Mouse (Mus musculus) heart, postnatal 10 days (tissue): ENCODE measurements around the gene Cc2d1a. TPM values are rescaled to one million over a fixed set of nuclear protein-coding genes. Genes with fewer than 3 reads are reported as not detected.
A peak's percentile ranks its signal among the peaks of the same experiment; 100 is the strongest.

Source experiments
- DNase-seq, 2 experiments: peaks; one replicate each; pipeline ENCODE4 v3.0.0; 2021
- intact Hi-C: fragments of 180-260 bp; cut with DNase I; formaldehyde crosslinking; loops from one replicate; pipeline ENCODE4 v1.15.1; 2025
- total RNA-seq, 2 experiments: library from RNA; stranded (reverse); gene quantifications; 2 replicates each; pipeline ENCODE4 v1.2.3; 2021

Gene Cc2d1a
- total RNA-seq, 2 experiments from 2014 or later, result 13.3 to 14.1 TPM

GRCm38 (mm10) chr8:84179946-84180345, 32.2 kb upstream of the Cc2d1a start:
- intact Hi-C loops, result loop anchor here (2.0 kb wide), 1 partner anchor 139 kb away; no protein-coding TSS in a partner anchor
- DNase-seq, result no peak

DNA sequence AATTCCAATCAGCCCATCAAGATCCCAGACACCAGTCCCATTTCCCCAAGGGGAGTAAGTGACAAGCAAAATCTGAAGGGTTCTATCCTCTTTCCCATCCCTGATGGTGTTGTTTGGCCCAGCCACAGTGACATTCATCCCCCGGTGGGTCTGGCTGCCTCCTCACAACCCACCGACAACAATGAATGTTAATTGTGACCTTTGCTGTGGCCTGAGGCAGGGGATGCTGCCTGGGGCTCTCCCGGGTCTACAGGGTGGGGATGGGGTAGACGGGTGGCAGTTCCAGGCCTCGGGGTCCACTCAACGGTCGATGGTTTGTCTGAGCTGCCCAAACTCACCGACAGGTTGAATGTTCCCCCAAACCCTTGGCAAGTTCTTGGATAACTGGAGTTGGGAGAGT, 30.9 kb upstream of the Cc2d1a start:
- DNase-seq, result no peak
- intact Hi-C loops, result loop anchor here (2.0 kb wide), 1 partner anchor 138 kb away; no protein-coding TSS in a partner anchor

DNA sequence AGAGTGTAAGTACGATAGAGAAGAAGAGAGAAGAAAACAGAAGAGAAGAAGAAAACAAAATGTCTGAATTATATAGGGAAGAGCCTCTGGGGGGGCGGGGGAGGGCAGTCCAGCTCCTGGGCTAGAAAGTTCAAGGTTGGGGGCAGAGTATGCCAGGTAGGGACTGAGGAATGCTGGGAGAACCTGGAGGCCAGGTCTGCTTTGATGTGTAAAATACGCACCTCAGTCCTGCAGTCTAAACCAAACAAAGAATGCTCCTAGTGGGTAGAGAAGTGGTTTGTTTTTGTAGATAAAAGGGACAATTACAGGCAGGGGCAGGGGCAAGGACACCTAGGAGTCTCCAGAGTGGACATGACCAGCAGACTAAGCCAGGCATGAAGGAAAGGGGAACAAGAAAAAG, 29.7 kb upstream of the Cc2d1a start:
- no peak for DNase-seq
- intact Hi-C loops, result no loop called here

- intact Hi-C loops, result no loop called here
- DNase-seq, result no peak
These were observed 28.8 kb upstream of the Cc2d1a start for GRCm38 (mm10) chr8:84176560-84176959.

- DNase-seq, result no peak
- intact Hi-C loops, result no loop called here
These were observed 26.1 kb upstream of the Cc2d1a start for GRCm38 (mm10) chr8:84173861-84174260.

DNA sequence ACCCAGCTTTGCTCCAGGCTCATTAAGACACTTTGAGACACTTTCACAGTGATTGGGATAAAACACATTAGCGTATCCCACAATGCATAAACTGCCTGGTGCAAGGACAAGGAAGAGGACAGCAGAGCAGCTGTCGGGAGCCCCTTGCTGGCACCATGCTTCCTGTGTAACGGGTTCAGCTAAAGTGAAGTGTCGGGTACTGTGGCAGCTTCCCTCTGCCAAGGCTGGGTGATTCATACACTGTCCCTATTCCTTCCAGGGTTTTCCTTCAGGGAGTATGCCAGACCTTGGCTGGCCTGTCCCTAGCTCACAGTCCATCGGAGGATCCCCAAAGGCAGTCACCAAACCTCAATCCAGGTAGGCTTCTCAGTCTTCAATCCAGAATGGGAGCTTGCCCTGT, 22.4 kb upstream of the Cc2d1a start:
- no peak for DNase-seq
- intact Hi-C loops, result no loop called here

GRCm38 (mm10) chr8:84167696-84168095, 20.0 kb upstream of the Cc2d1a start:
- no peak for DNase-seq
- intact Hi-C loops, result no loop called here

DNA sequence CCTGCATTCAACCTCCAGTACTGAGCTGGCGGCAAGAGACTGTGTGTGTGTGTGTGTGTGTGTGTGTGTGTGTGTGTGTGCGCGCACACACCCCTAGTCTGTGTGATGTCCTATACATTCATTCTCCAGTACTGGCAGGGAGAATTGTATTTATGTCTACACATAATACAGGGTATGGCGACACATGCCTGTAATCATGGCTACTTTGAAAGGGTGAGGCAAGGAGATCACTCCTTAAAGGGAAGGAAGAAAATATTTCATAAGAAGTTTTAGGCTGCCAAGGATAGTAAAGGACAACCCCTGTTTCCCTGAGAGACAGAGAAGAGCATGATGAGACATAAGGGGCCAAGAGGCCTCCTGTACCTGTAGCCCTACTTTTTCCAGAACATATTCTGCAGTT, 9.9 kb upstream of the Cc2d1a start:
- intact Hi-C loops, result no loop called here
- no peak for DNase-seq

GRCm38 (mm10) chr8:84149181-84149580, 1.4 kb upstream of the Cc2d1a start:
- intact Hi-C loops, result loop anchor here (2.0 kb wide), 1 partner anchor 34 kb away; no protein-coding TSS in a partner anchor
- no peak for DNase-seq

GRCm38 (mm10) chr8:84148531-84148850, 755 bp upstream of the Cc2d1a start:
- no peak for DNase-seq

DNA sequence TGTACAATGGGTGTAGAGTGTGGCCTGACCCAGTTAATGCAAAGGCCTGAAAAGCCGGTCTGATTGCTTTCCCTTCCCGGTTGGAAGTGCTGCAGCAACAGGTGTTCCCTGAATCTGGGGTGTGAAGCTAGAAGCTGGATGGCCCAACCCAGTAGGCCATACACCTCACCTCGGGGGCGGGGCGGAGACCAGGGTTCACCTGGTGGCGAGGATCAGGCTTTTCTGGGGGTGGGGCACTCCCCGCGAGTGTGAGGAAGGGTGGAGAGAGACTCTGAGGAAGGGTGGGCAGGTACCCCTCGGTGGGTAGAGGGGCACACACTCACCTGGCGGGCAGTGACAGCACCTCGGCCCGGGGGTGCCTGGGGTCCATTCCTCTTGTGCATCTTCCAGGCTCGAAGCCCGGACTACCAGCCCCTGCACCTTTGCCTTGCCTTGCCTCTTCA, 391 bp downstream of the Cc2d1a start:
- DNase-seq, result no peak
- intact Hi-C loops, result no loop called here

More at GRCm38 (mm10) chr8:84148531-84148850, 755 bp upstream of the Cc2d1a start:
- intact Hi-C loops, result loop anchor here (2.0 kb wide), 1 partner anchor 34 kb away; no protein-coding TSS in a partner anchor

GRCm38 (mm10) chr8:84144636-84145245, 3.0 kb downstream of the Cc2d1a start:
- no peak for DNase-seq
- intact Hi-C loops, result no loop called here

- DNase-seq, result no peak
- intact Hi-C loops, result no loop called here
These were observed 6.9 kb downstream of the Cc2d1a start for GRCm38 (mm10) chr8:84140838-84141237.

- intact Hi-C loops, result no loop called here
- DNase-seq, result no peak
These were observed 9.9 kb downstream of the Cc2d1a start for GRCm38 (mm10) chr8:84137848-84138247.

DNA sequence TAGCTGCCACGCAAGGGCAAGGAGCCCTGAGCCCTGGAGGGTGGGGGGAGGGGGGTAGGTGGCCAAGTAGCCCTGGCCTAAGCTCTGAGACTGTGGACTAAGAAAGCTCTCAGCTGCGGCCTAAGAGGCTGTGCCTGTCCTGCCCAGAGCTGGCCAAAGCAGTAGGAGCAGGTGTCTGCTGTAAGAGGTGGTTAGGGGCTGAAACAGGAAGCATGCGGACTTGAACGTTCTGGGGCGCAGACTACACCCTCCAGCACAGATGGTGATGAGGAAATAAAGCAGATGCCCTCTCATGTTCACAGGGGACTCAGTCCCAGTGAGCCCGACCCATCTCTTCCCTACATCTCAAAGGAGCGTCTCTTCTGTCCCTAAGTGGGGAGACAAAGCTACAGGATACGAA, 15.5 kb downstream of the Cc2d1a start:
- intact Hi-C loops, result no loop called here
- no peak for DNase-seq

DNA sequence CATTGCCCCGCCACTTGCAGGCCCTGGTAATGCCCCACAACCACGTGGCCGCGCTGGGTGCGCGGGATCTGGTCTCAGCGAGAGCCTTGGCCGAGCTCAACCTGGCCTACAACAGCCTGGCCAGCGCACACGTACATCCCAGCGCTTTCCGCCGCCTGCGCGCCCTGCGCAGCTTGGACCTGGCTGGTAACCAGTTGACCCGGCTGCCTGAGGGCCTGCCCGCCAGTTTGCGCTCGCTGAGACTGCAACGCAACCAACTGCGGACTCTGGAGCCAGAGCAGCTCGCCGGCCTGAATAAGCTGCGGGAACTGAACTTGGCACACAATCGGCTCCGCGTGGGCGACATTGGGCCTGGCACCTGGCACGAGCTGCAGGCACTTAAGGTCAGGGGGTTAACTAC, 16.9 kb downstream of the Cc2d1a start:
- intact Hi-C loops, result no loop called here
- DNase-seq, result peak in 1 of 2 experiments; percentile 29

- intact Hi-C loops, result no loop called here
- DNase-seq, result no peak
These were observed 19.5 kb downstream of the Cc2d1a start for GRCm38 (mm10) chr8:84128277-84128676.

GRCm38 (mm10) chr8:84127202-84127901, 20.4 kb downstream of the Cc2d1a start:
- no peak for DNase-seq
- intact Hi-C loops, result no loop called here

DNA sequence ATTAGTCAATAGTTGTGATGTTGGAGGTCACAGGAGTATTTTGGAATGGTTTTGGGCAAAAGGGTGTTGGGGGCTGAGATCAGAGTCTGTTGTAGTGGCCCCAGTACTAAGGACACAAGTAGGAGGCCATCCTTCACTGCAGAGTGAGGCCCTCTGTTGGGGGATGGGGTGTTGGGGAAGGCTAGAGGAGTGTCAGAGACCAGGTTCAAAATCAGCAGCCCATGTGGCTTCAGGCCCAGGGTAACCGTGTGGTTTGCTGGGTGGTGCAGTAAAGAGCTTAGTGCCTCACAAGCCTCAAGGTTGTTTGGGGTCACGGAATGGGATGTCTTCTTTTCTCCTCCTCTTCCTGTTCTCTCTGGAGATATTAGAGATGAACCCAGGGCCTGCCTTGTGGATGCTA, 21.0 kb downstream of the Cc2d1a start:
- intact Hi-C loops, result no loop called here
- DNase-seq, result no peak

GRCm38 (mm10) chr8:84125656-84126055, 22.1 kb downstream of the Cc2d1a start, which contains the start of gene Podnl1:
Gene Podnl1 (plus strand): TSS chr8:84125989.
- DNase-seq, result peak in 1 of 2 experiments; percentile 45
- intact Hi-C loops, result no loop called here

- DNase-seq, result no peak
- intact Hi-C loops, result no loop called here
These were observed 25.6 kb downstream of the Cc2d1a start for GRCm38 (mm10) chr8:84122151-84122550.

GRCm38 (mm10) chr8:84115646-84116045, 32.1 kb downstream of the Cc2d1a start:
- DNase-seq, result no peak
- intact Hi-C loops, result no loop called here
